Mouse (Mus musculus) forebrain, embryonic 10.5 days (tissue): ENCODE results near the gene Map3k6. TPM values are rescaled to one million over a fixed set of nuclear protein-coding genes. Genes with fewer than 3 reads are reported as not detected.
A peak's percentile ranks its signal among the peaks of the same experiment; 100 is the strongest.

Experiments
- DNase-seq: peaks from one replicate; pipeline ENCODE4 v3.0.0-alpha.2; 2017; ENCODE audit warnings: low spot score; ENCODE audit errors: extremely low spot score
- H3K27ac ChIP-seq: fragments of 300-500 bp; sonication (generic); 2 replicates; pipeline ENCODE4 v1.5.1; 2016; ENCODE audit warnings: mild to moderate bottlenecking
- H3K27me3 ChIP-seq: fragments of 300-500 bp; sonication (generic); 2 replicates; pipeline ENCODE4 v1.6.1; 2016; ENCODE audit warnings: mild to moderate bottlenecking; ENCODE audit not compliant: poor library complexity, severe bottlenecking
- H3K36me3 ChIP-seq: fragments of 300-500 bp; sonication (generic); replicated peaks from 2 replicates; pipeline ENCODE4 v1.6.1; 2016; ENCODE audit warnings: mild to moderate bottlenecking, moderate library complexity
- H3K4me1 ChIP-seq: fragments of 300-500 bp; sonication (generic); 2 replicates; pipeline ENCODE4 v1.6.1; 2016
- H3K4me3 ChIP-seq: fragments of 300-500 bp; sonication (generic); 2 replicates; pipeline ENCODE4 v1.5.1; 2016; ENCODE audit warnings: mild to moderate bottlenecking, moderate library complexity
- H3K9me3 ChIP-seq: fragments of 300-500 bp; sonication (generic); 2 replicates; pipeline ENCODE4 v1.6.1; 2016; ENCODE audit warnings: mild to moderate bottlenecking, moderate library complexity
- WGBS: fragments of 180-500 bp; shearing (Covaris S2); methylation state at CpG from one replicate; pipeline ENCODE4 v1.1.7; 2016; 5-methylcytosine and 5-hydroxymethylcytosine counted together
- polyA plus RNA-seq: library from polyadenylated mRNA; unstranded; fragments of >200 nt; fragmentation: Nextera tagmentation; extraction: Ambion mirVana; gene quantifications from 2 replicates; pipeline ENCODE4 v1.2.1, GENCODE M21; 2016

Map3k6 gene
- polyA plus RNA-seq, 1 experiment from 2014 or later = 1.8 TPM

- H3K27me3 ChIP-seq = no peaks in the 10 kb centered on the region
- H3K9me3 ChIP-seq = no peaks in the 10 kb centered on the region
- H3K36me3 ChIP-seq = peaks cover 25% of the 10 kb centered on the region
- DNase-seq = no peak
- H3K27ac ChIP-seq = peak overlapping the region; percentile 91
- peak overlapping the region; percentile 85 for H3K4me3 ChIP-seq
- H3K4me1 ChIP-seq = peaks cover 52% of the 10 kb centered on the region
- WGBS = 85% methylated on average over 3 of the region's 3 CpGs
Observed at GRCm38 (mm10) chr4:133278482-133278881, 37.9 kb downstream of the Map3k6 start.

- 46% methylated on average over 7 of the region's 7 CpGs for WGBS
- no peak for DNase-seq
- peaks cover 48% of the 10 kb centered on the region for H3K4me1 ChIP-seq
- no peaks in the 10 kb centered on the region for H3K27me3 ChIP-seq
- H3K27ac ChIP-seq = peak overlapping the region; percentile 80
- no peaks in the 10 kb centered on the region for H3K9me3 ChIP-seq
- H3K4me3 ChIP-seq = peak overlapping the region; percentile 10; the same call in 1 of the 2 replicates
- H3K36me3 ChIP-seq = no peaks in the 10 kb centered on the region
Observed at GRCm38 (mm10) chr4:133281513-133281912, 40.9 kb downstream of the Map3k6 start.

GRCm38 (mm10) chr4:133281951-133282481, 41.4 kb downstream of the Map3k6 start:
- Histone ChIP-seq H3K4me1 (peaks cover 43% of the 10 kb centered on the region), H3K9me3 (no peaks in the 10 kb centered on the region), H3K4me3 (peak overlapping the region; percentile 10; the same call in 1 of the 2 replicates), H3K27ac (peak overlapping the region; percentile 80), H3K27me3 (no peaks in the 10 kb centered on the region), H3K36me3 (no peaks in the 10 kb centered on the region)
- peak; percentile 56 for DNase-seq
- 16% methylated on average over 5 of the region's 5 CpGs for WGBS

- no peaks in the 10 kb centered on the region for H3K9me3 ChIP-seq
- 36% methylated on average over 4 of the region's 4 CpGs for WGBS
- H3K27ac ChIP-seq = peak overlapping the region; percentile 80
- H3K36me3 ChIP-seq = no peaks in the 10 kb centered on the region
- H3K27me3 ChIP-seq = no peaks in the 10 kb centered on the region
- DNase-seq = no peak
- no peak overlapping the region for H3K4me3 ChIP-seq
- peaks cover 43% of the 10 kb centered on the region for H3K4me1 ChIP-seq
Observed at GRCm38 (mm10) chr4:133282656-133283055, 42.0 kb downstream of the Map3k6 start.

GRCm38 (mm10) chr4:133285299-133285698, 44.7 kb downstream of the Map3k6 start:
- Histone ChIP-seq H3K4me3 (no peak overlapping the region), H3K27me3 (no peaks in the 10 kb centered on the region), H3K9me3 (no peaks in the 10 kb centered on the region), H3K27ac (no peak overlapping the region), H3K4me1 (peaks cover 33% of the 10 kb centered on the region), H3K36me3 (no peaks in the 10 kb centered on the region)
- 83% methylated on average over 3 of the region's 3 CpGs for WGBS
- no peak for DNase-seq

GRCm38 (mm10) chr4:133285950-133286349, 45.3 kb downstream of the Map3k6 start:
- Histone ChIP-seq H3K4me3 (no peak overlapping the region), H3K9me3 (no peaks in the 10 kb centered on the region), H3K4me1 (peaks cover 31% of the 10 kb centered on the region), H3K27me3 (no peaks in the 10 kb centered on the region), H3K36me3 (no peaks in the 10 kb centered on the region), H3K27ac (no peak overlapping the region)
- WGBS = 83% methylated on average over 5 of the region's 5 CpGs
- no peak for DNase-seq

- no peak overlapping the region for H3K4me3 ChIP-seq
- H3K27me3 ChIP-seq = no peaks in the 10 kb centered on the region
- no peak for DNase-seq
- H3K9me3 ChIP-seq = no peaks in the 10 kb centered on the region
- 88% methylated on average over 4 of the region's 4 CpGs for WGBS
- peaks cover 25% of the 10 kb centered on the region for H3K4me1 ChIP-seq
- H3K36me3 ChIP-seq = no peaks in the 10 kb centered on the region
- no peak overlapping the region for H3K27ac ChIP-seq
Observed at GRCm38 (mm10) chr4:133286476-133287077, 46.0 kb downstream of the Map3k6 start.

- peaks cover 18% of the 10 kb centered on the region for H3K36me3 ChIP-seq
- H3K27me3 ChIP-seq = peaks cover 21% of the 10 kb centered on the region
- no peak for DNase-seq
- 94% methylated on average over 1 of the region's 1 CpGs for WGBS
- H3K9me3 ChIP-seq = no peaks in the 10 kb centered on the region
- H3K4me3 ChIP-seq = no peak overlapping the region
- peaks cover 26% of the 10 kb centered on the region for H3K4me1 ChIP-seq
- H3K27ac ChIP-seq = no peak overlapping the region
Observed at GRCm38 (mm10) chr4:133291255-133291654, 50.6 kb downstream of the Map3k6 start.

GRCm38 (mm10) chr4:133292405-133292804, 51.8 kb downstream of the Map3k6 start:
- no peak overlapping the region; the same call in 1 of the 2 replicates for H3K4me3 ChIP-seq
- peaks cover 28% of the 10 kb centered on the region for H3K36me3 ChIP-seq
- DNase-seq = no peak
- H3K4me1 ChIP-seq = peaks cover 28% of the 10 kb centered on the region
- WGBS = 47% methylated on average over 4 of the region's 4 CpGs
- H3K27me3 ChIP-seq = peaks cover 21% of the 10 kb centered on the region
- no peaks in the 10 kb centered on the region for H3K9me3 ChIP-seq
- H3K27ac ChIP-seq = peak overlapping the region; percentile 82

GRCm38 (mm10) chr4:133292901-133293843, 52.6 kb downstream of the Map3k6 start:
- Histone ChIP-seq H3K27ac (peak overlapping the region; percentile 82), H3K9me3 (no peaks in the 10 kb centered on the region), H3K4me1 (peaks cover 36% of the 10 kb centered on the region), H3K4me3 (peak overlapping the region; percentile 29), H3K36me3 (peaks cover 28% of the 10 kb centered on the region), H3K27me3 (peaks cover 21% of the 10 kb centered on the region)
- 5% methylated on average over 24 of the region's 24 CpGs for WGBS
- no peak for DNase-seq

GRCm38 (mm10) chr4:133294084-133294483, 53.5 kb downstream of the Map3k6 start:
- H3K4me1 ChIP-seq = peaks cover 45% of the 10 kb centered on the region
- WGBS = 24% methylated on average over 11 of the region's 11 CpGs
- H3K4me3 ChIP-seq = no peak overlapping the region
- no peaks in the 10 kb centered on the region for H3K9me3 ChIP-seq
- peak overlapping the region; percentile 82 for H3K27ac ChIP-seq
- peaks cover 30% of the 10 kb centered on the region for H3K36me3 ChIP-seq
- no peak for DNase-seq
- H3K27me3 ChIP-seq = peaks cover 21% of the 10 kb centered on the region

GRCm38 (mm10) chr4:133297360-133297759, 56.7 kb downstream of the Map3k6 start:
- 74% methylated on average over 10 of the region's 10 CpGs for WGBS
- no peak for DNase-seq
- Histone ChIP-seq H3K4me3 (no peak overlapping the region), H3K27ac (0 out of 2 replicates have a peak overlapping the region, but pooled peaks have one; percentile 20), H3K9me3 (no peaks in the 10 kb centered on the region), H3K36me3 (peaks cover 57% of the 10 kb centered on the region), H3K27me3 (peaks cover 21% of the 10 kb centered on the region), H3K4me1 (peaks cover 51% of the 10 kb centered on the region)
